Mouse (Mus musculus) midbrain, postnatal 0 days (tissue): ENCODE data around the gene Tmem179. TPM values are rescaled to one million over a fixed set of nuclear protein-coding genes. Genes with fewer than 3 reads are reported as not detected.

Source experiments
- ATAC-seq: fragments of 200-750 bp; cut with Nextera tagmentation; 2 replicates; pipeline ENCODE4 v1.8.0; 2017; ENCODE audit warnings: moderate number of reproducible peaks, mild to moderate bottlenecking, moderate TSS enrichment, moderate library complexity; ENCODE audit not compliant: low FRiP score
- DNase-seq: peaks from one replicate; pipeline ENCODE4 v3.0.0-alpha.2; 2015; ENCODE audit warnings: low spot score
- H3K27ac ChIP-seq: fragments of 300-500 bp; sonication (generic); 2 replicates; pipeline ENCODE4 v1.5.1; 2014; ENCODE audit warnings: low read depth, mild to moderate bottlenecking, low read length, mixed read lengths
- H3K27me3 ChIP-seq: fragments of 300-500 bp; sonication (generic); 2 replicates; pipeline ENCODE4 v1.6.1; 2014; ENCODE audit warnings: low read length, control low read depth, mixed read lengths; ENCODE audit not compliant: insufficient read depth
- H3K36me3 ChIP-seq: fragments of 300-500 bp; sonication (generic); 2 replicates; pipeline ENCODE4 v1.6.1; 2014; ENCODE audit warnings: low read length, control low read depth, mixed read lengths; ENCODE audit not compliant: insufficient read depth
- H3K4me1 ChIP-seq: fragments of 300-500 bp; sonication (generic); 2 replicates; pipeline ENCODE4 v1.6.1; 2014; ENCODE audit warnings: mild to moderate bottlenecking, control low read depth, antibody characterized with exemption, low read length, mixed read lengths; ENCODE audit not compliant: insufficient read depth
- H3K4me2 ChIP-seq: fragments of 300-500 bp; sonication (generic); 2 replicates; pipeline ENCODE4 v1.6.1; 2014; ENCODE audit warnings: low read depth, mild to moderate bottlenecking, low read length, mixed read lengths; ENCODE audit not compliant: poor library complexity, severe bottlenecking
- H3K4me3 ChIP-seq: fragments of 300-500 bp; sonication (generic); 2 replicates; pipeline ENCODE4 v1.5.1; 2014; ENCODE audit warnings: low read depth, mild to moderate bottlenecking, low read length, moderate library complexity
- H3K9ac ChIP-seq: fragments of 300-500 bp; sonication (generic); replicated peaks from 2 replicates; pipeline ENCODE4 v1.6.1; 2014; ENCODE audit warnings: mild to moderate bottlenecking, low read length, moderate library complexity, mixed read lengths; ENCODE audit not compliant: poor library complexity, severe bottlenecking
- H3K9me3 ChIP-seq: fragments of 300-500 bp; sonication (generic); 2 replicates; pipeline ENCODE4 v1.6.1; 2016; ENCODE audit warnings: low read length, control low read depth
- CTCF ChIP-seq: IDR thresholded peaks from 2 replicates; pipeline ENCODE4 v1.5.1; 2016; ENCODE audit warnings: antibody characterized with exemption, mild to moderate bottlenecking
- WGBS: fragments of 180-500 bp; shearing (Covaris S2); extraction: QIAGEN DNeasy Blood & Tissue Kit; methylation state at CpG from one replicate; pipeline ENCODE4 v1.1.7; 2014; 5-methylcytosine and 5-hydroxymethylcytosine counted together
- polyA plus RNA-seq: library from polyadenylated mRNA; unstranded; fragments of >200 nt; fragmentation: Nextera tagmentation; extraction: Ambion mirVana; gene quantifications from 2 replicates; pipeline ENCODE4 v1.2.1, GENCODE M21; 2015
- total RNA-seq: library from RNA; depleted of rRNA; stranded (reverse); fragments of >200 nt; gene quantifications from 2 replicates; pipeline ENCODE4 v1.2.3, GENCODE M21; 2014

Tmem179 gene
- total and polyA plus RNA-seq, 2 experiments from 2014 or later: 118 to 124 TPM

GRCm38 (mm10) chr12:112533758-112534157 is 17.2 kb upstream of the Tmem179 start:
- no peak overlapping the region for H3K9ac ChIP-seq
- WGBS: 73% methylated on average over 4 of the region's 4 CpGs
- no peak overlapping the region for H3K4me3 ChIP-seq
- no peaks in the 10 kb centered on the region for H3K36me3 ChIP-seq
- H3K27me3 ChIP-seq: no peaks in the 10 kb centered on the region
- no peaks in the 10 kb centered on the region for H3K9me3 ChIP-seq
- no peak for TF ChIP-seq CTCF
- DNase-seq (no peak), ATAC-seq (no peak)
- H3K27ac ChIP-seq: no peak overlapping the region
- H3K4me1 ChIP-seq: no peaks in the 10 kb centered on the region
- no peak overlapping the region for H3K4me2 ChIP-seq

GRCm38 (mm10) chr12:112518105-112518504 is 1.6 kb upstream of the Tmem179 start:
- Histone ChIP-seq H3K27me3 (no peaks in the 10 kb centered on the region), H3K36me3 (no peaks in the 10 kb centered on the region), H3K27ac (no peak overlapping the region), H3K4me1 (peaks cover 12% of the 10 kb centered on the region; the same call in 1 of the 2 replicates), H3K9me3 (no peaks in the 10 kb centered on the region), H3K4me2 (no peak overlapping the region), H3K9ac (no peak overlapping the region), H3K4me3 (no peak overlapping the region)
- TF ChIP-seq CTCF: no peak
- no peak for DNase-seq
- ATAC-seq: no peak
- WGBS: 36% methylated on average over 4 of the region's 4 CpGs

GRCm38 (mm10) chr12:112514897-112515296 is 1.6 kb downstream of the Tmem179 start:
- peak; percentile 42 for TF ChIP-seq CTCF

GRCm38 (mm10) chr12:112510733-112511372 is 5.7 kb downstream of the Tmem179 start:
- Histone ChIP-seq H3K4me3 (peak overlapping the region; percentile 42), H3K9ac (peak overlapping the region; percentile 71), H3K27me3 (no peaks in the 10 kb centered on the region), H3K36me3 (no peaks in the 10 kb centered on the region), H3K4me2 (peak overlapping the region; percentile 68), H3K9me3 (no peaks in the 10 kb centered on the region), H3K4me1 (peaks cover 30% of the 10 kb centered on the region), H3K27ac (peak overlapping the region; percentile 83)
- TF ChIP-seq CTCF: no peak
- DNase-seq (peak; percentile 76), ATAC-seq (peak; percentile 82)
- under 1% methylated on average over 60 of the region's 62 CpGs for WGBS

More at GRCm38 (mm10) chr12:112514897-112515296, 1.6 kb downstream of the Tmem179 start:
- no peaks in the 10 kb centered on the region for H3K27me3 ChIP-seq
- no peak overlapping the region for H3K4me3 ChIP-seq
- H3K36me3 ChIP-seq: no peaks in the 10 kb centered on the region
- H3K27ac ChIP-seq: no peak overlapping the region
- DNase-seq (no peak), ATAC-seq (no peak)
- peaks cover 15% of the 10 kb centered on the region; the same call in 1 of the 2 replicates for H3K4me1 ChIP-seq
- no peak overlapping the region for H3K9ac ChIP-seq
- no peak overlapping the region for H3K4me2 ChIP-seq
- WGBS: 64% methylated on average over 3 of the region's 3 CpGs
- no peaks in the 10 kb centered on the region for H3K9me3 ChIP-seq

GRCm38 (mm10) chr12:112510365-112510732 is 6.2 kb downstream of the Tmem179 start:
- no peak; the same call in 1 of the 2 replicates for ATAC-seq
- H3K4me1 ChIP-seq: peaks cover 30% of the 10 kb centered on the region
- DNase-seq: no peak

GRCm38 (mm10) chr12:112507984-112508383 is 8.6 kb downstream of the Tmem179 start:
- DNase-seq: no peak
- H3K4me2 ChIP-seq: peak overlapping the region; percentile 29; the same call in 1 of the 2 replicates
- peak overlapping the region; percentile 19; the same call in 1 of the 2 replicates for H3K9ac ChIP-seq
- 81% methylated on average over 3 of the region's 3 CpGs for WGBS
- H3K27ac ChIP-seq: peak overlapping the region; percentile 71
- H3K4me3 ChIP-seq: no peak overlapping the region
- TF ChIP-seq CTCF: no peak
- peaks cover 30% of the 10 kb centered on the region for H3K4me1 ChIP-seq
- no peaks in the 10 kb centered on the region for H3K9me3 ChIP-seq
- no peak for ATAC-seq
- H3K36me3 ChIP-seq: no peaks in the 10 kb centered on the region
- H3K27me3 ChIP-seq: no peaks in the 10 kb centered on the region

More at GRCm38 (mm10) chr12:112510365-112510732, 6.2 kb downstream of the Tmem179 start:
- no peaks in the 10 kb centered on the region for H3K36me3 ChIP-seq
- no peak for TF ChIP-seq CTCF
- peak overlapping the region; percentile 68 for H3K4me2 ChIP-seq
- no peaks in the 10 kb centered on the region for H3K27me3 ChIP-seq
- H3K4me3 ChIP-seq: peak overlapping the region; percentile 42
- peak overlapping the region; percentile 71 for H3K9ac ChIP-seq
- 24% methylated on average over 7 of the region's 7 CpGs for WGBS
- H3K27ac ChIP-seq: peak overlapping the region; percentile 83
- no peaks in the 10 kb centered on the region for H3K9me3 ChIP-seq
